Mouse (Mus musculus) heart, adult 11 months (tissue): ENCODE results near the gene Akr1b8.

Experiments
- DNase-seq: peaks from one replicate; pipeline ENCODE4 v3.0.0; 2022

Gene Akr1b8

DNA sequence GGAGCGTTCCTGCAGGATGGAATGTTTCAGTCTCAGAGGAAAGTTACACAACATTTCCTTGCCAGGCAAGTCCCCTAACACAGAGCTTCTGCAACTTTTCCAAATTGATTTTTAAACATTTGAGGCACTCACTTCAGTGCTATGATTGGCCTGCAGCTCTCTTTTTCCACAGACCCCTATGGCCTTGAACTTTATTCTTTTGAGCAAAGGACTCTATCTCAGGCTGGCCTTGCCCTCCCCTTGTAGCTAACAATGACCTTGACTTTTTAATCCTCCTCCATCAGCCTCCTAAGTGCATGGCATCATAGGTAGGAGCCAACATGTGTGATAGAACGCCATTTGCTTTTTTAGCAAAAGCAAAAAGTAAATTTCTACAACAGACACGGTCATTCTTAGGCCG, 52.8 kb downstream of the Akr1b8 start:
- peak; percentile 54 for DNase-seq

GRCm38 (mm10) chr6:34407403-34407802, 53.5 kb downstream of the Akr1b8 start:
- no peak for DNase-seq

DNA sequence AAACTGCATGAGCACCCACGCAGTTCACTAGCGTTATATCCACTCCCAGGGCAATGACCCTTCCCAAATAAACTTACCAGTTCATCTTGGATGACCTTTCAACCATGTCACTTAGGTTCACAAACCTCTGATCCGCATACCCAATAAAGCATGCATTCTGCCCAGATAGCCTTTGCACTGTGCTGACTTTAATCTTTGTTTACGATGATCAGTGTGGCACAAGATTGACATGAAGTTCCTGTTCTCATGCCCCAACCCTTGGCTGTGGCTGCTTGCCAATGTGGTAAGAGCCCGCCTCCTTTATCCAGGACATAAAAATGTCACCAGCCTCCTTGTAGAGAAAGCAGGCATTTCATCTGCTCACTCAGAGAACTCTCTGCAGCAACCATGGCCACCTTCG, 58.1 kb downstream of the Akr1b8 start, which contains the start of gene Akr1b7:
Gene Akr1b7 (plus strand): TSS at position 312 of the 400 bp plus-strand sequence.
- DNase-seq = no peak

DNA sequence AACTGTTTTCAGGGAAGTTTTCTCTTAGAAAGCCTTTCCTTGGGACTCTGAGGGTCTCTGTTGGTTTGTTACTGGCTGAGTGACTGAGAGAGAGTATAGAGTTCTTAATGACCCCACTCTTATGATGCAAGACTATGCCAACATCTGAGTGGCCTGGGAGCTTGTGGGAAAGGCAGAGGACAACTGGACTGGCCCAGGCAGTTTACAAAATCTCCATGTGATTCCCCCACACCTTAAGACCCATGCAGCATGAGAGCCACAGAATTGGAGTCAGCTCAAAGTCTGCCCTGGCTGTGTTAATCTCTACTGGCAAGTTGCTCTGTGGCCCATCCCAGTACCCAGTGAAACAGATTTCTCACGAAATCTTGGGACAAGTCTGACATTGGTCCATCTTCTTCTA, 58.8 kb downstream of the Akr1b8 start:
- DNase-seq = peak; percentile 31

- DNase-seq = peak; percentile 40
These were observed 59.5 kb downstream of the Akr1b8 start for GRCm38 (mm10) chr6:34413386-34413785.

DNA sequence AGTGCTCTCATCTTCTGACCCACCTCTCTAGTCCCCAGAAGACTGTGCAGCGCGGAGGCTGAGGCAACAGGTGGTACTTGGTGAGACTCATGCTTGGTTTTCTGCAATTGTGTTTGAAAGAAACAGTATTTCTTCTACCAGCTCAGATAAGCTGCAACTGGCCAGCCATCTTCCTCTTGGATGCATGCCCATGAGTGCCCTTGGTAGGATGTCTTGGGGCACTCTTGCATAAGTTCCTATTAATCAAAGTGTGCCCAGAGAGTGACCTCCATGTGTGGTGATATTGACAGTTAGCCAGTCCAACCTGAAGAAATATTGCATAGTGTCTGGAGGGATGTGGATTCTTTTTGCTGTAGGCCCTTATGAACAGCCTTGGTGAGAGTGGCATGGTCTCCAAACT, 62.6 kb downstream of the Akr1b8 start:
- DNase-seq = no peak
